Mouse (Mus musculus) MEL (cell line): Measurements from ENCODE around the gene Tipin.

Experiments
- HCFC1 ChIP-seq: IDR thresholded peaks from 2 replicates; pipeline ENCODE4 v1.6.1; 2012; ENCODE audit warnings: low read depth, mild to moderate bottlenecking, inconsistent platforms, low read length, improper control_type of control experiment, moderate library complexity
- POLR2AphosphoS2 ChIP-seq: IDR thresholded peaks from 2 replicates; pipeline ENCODE4 v1.6.1; 2011; ENCODE audit warnings: low read length, improper control_type of control experiment

GRCm38 (mm10) chr9:64341671-64342070, 60.3 kb downstream of the Tipin start:
- no peak for TF ChIP-seq POLR2AphosphoS2
- no peak for TF ChIP-seq HCFC1
